Mouse (Mus musculus): Measurements from ENCODE around the gene Slc35e1.

DNA sequence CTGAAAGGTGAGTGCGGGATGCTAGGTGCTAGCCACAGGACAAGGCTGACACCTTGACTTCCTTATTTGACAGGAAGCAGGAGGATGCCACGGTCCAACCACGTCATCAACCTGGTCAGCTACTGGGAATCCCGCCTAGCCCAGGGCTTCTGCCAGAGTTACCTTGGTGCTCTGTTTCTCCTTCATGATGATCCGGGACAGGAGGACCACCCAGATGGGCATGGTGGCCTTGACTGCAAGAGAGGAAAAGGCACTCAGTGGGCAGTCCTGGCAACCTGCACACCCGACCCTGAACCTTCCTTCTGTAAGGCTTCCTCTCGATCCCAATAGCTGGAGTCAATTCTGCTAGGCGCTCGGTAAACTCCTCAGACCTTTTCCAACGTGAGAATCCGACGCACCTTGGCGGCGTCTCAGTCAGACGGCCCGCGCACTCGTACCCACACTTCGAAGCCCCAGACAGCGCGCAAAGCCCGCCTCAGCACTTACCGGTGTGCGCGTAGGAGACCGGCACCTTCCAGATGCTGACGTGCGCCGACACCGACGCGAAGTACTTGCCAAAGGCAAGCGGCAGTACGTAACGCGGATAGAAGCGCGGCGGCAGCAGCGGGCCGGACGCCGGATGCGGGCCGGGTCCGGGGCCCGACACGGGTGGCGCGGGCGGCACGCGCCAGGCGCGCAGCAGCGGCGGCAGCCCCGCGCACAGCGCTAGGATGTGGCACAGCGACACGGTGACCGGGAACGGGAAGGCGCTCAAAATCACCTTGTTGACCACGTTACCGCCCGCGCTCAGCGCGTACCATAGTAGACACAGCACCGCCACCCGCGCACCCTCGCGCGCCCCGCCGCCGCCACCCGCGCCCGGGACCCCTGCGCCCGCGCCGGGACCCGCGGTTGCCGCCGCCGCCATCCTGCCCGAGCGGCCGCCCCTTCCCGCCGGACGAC is at the start of gene Slc35e1:
- TF ChIP-seq POLR2A (IDR thresholded peaks at IDR 0.05; ENCODE audit: control insufficient read depth, extremely low read depth, insufficient read depth, low read length, poor library complexity) (no peak), CTCF (IDR thresholded peaks at IDR 0.05; ENCODE audit: borderline replicate concordance, control insufficient read depth, extremely low read depth, insufficient read depth, low read length, poor library complexity) (no peak; the same call in 1 of the 2 replicates)

Data from thymus, adult 2 months (tissue).